Mouse (Mus musculus) ES-Bruce4 (cell line): ENCODE measurements at regions not wholly inside any gene's neighbourhood (a gene's known extent, or its start where the extent isn't known, plus 50 kb on each side); places are given as distances from the start of the nearest gene placed in this dataset.

Experiments
- CTCF ChIP-seq: IDR thresholded peaks from one replicate; pipeline ENCODE4 v1.8.1; 2011; ENCODE audit warnings: low read depth, low read length
- EP300 ChIP-seq: IDR thresholded peaks from 2 replicates; pipeline ENCODE4 v1.6.1; 2011; ENCODE audit warnings: low read depth, low read length; ENCODE audit not compliant: insufficient read depth
- POLR2A ChIP-seq: IDR thresholded peaks from one replicate; pipeline ENCODE4 v1.8.1; 2011; ENCODE audit warnings: low read length; ENCODE audit not compliant: insufficient read depth

DNA sequence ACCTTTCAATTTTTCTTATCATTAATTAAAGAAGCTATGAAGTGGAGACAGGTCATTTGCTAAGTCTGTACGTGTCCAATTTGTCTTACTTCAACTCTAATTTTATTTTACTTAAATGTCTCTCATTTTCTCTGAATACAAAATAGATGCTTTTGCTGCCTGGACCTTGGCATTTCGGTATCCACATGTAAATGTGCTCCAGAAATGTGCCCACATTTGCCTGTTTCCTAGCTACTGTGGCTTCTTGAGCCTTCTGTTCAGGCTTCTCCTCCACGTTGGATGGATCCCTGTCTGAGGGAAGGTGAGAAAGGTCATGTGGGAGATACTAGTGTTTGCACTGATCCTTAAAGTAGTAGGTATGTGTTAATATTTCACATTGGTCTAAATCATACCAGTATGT, 524.9 kb downstream of the Ptprc start:
- TF ChIP-seq CTCF, result no peak
- no peak for TF ChIP-seq POLR2A
- no peak for TF ChIP-seq EP300
